Mouse (Mus musculus) megakaryocyte, embryonic 14.5 days (primary cell): ENCODE data around the gene Astn1.

Experiments
- FLI1 ChIP-seq: IDR thresholded peaks from 2 replicates; pipeline ENCODE4 v1.6.1; 2012; ENCODE audit warnings: low read length, inconsistent platforms, mixed read lengths
- GATA1 ChIP-seq: IDR thresholded peaks from 3 replicates; pipeline ENCODE4 v1.6.1; 2012; ENCODE audit warnings: mixed read lengths, low read length, inconsistent platforms, borderline replicate concordance

DNA sequence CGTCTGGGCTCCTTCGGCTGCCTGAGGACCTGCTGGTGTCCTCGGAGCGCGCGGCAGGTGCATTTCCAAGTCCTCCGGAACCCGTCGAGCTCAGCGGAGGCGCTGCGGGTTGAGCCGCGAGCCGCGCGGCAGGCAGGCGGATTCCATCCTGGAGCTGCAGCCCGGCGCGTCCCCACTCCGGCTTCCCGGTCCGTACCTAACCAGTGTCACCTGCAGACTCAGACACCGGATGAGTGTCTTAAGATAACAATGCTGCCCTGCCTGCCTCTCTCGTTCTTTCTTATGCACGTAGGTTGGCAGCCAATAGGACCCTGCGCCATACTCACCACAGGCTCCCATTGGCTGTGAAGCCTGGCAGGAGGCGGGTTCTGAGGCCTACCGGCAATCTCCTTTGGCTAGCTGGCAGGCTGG, 6.0 kb upstream of the Astn1 start, which contains the start of gene Brinp2:
- TF ChIP-seq GATA1 (no peak), FLI1 (no peak)
